Mouse (Mus musculus) liver, postnatal 0 days (tissue): ENCODE measurements around the gene Krr1.

ENCODE experiments used
- CTCF ChIP-seq: sonication (generic); IDR thresholded peaks from 2 replicates; pipeline ENCODE4 v1.5.1; 2016; ENCODE audit warnings: antibody characterized with exemption, low read depth
- EP300 ChIP-seq: IDR thresholded peaks from 2 replicates; pipeline ENCODE4 v1.6.1; 2016; ENCODE audit warnings: antibody characterized with exemption, low read depth, mild to moderate bottlenecking

- TF ChIP-seq CTCF: no peak
- TF ChIP-seq EP300: no peak
These were observed 10.6 kb downstream of the Krr1 start for GRCm38 (mm10) chr10:111983070-111983469.
